Mouse (Mus musculus) heart, embryonic 15.5 days (tissue): Measurements from ENCODE around the gene Pheta2. TPM values are rescaled to one million over a fixed set of nuclear protein-coding genes. Genes with fewer than 3 reads are reported as not detected.
"Not testable (repeated sequence)": the region's sequence is repeated elsewhere in the genome, so short reads cannot be mapped to it uniquely, and the experiment has no call there.

Experiments used
- ATAC-seq: fragments of 200-750 bp; cut with Nextera tagmentation; replicated peaks from 2 replicates; pipeline ENCODE4 v1.8.0; 2017; ENCODE audit warnings: low read depth, moderate TSS enrichment; ENCODE audit not compliant: insufficient number of reproducible peaks, insufficient read depth, low FRiP score
- H3K27ac ChIP-seq: fragments of 300-500 bp; sonication (generic); 2 replicates; pipeline ENCODE4 v1.5.1; 2015; ENCODE audit warnings: mild to moderate bottlenecking, inconsistent platforms
- H3K27me3 ChIP-seq: fragments of 300-500 bp; sonication (generic); 2 replicates; pipeline ENCODE4 v1.6.1; 2015; ENCODE audit warnings: inconsistent platforms
- H3K36me3 ChIP-seq: fragments of 300-500 bp; sonication (generic); 2 replicates; pipeline ENCODE4 v1.6.1; 2015; ENCODE audit warnings: mild to moderate bottlenecking, inconsistent platforms
- H3K4me1 ChIP-seq: fragments of 300-500 bp; sonication (generic); replicated peaks from 2 replicates; pipeline ENCODE4 v1.6.1; 2015; ENCODE audit warnings: inconsistent platforms
- H3K4me2 ChIP-seq: fragments of 300-500 bp; sonication (generic); 2 replicates; pipeline ENCODE4 v1.6.1; 2015; ENCODE audit warnings: inconsistent platforms, mild to moderate bottlenecking, moderate library complexity
- H3K4me3 ChIP-seq: fragments of 300-500 bp; sonication (generic); 2 replicates; pipeline ENCODE4 v1.5.1; 2015; ENCODE audit warnings: mild to moderate bottlenecking, inconsistent platforms
- H3K9ac ChIP-seq: fragments of 300-500 bp; sonication (generic); 2 replicates; pipeline ENCODE4 v1.6.1; 2015; ENCODE audit warnings: mild to moderate bottlenecking, inconsistent platforms
- H3K9me3 ChIP-seq: fragments of 300-500 bp; sonication (generic); replicated peaks from 2 replicates; pipeline ENCODE4 v1.6.1; 2016; ENCODE audit warnings: inconsistent platforms
- WGBS: fragments of 180-500 bp; shearing (Covaris S2); methylation state at CpG from one replicate; pipeline ENCODE4 v1.1.7; 2015; ENCODE audit warnings: mixed read lengths; 5-methylcytosine and 5-hydroxymethylcytosine counted together
- microRNA-seq: library from miRNA; unstranded; fragments of <30 nt; microRNA quantifications from one replicate; pipeline ENCODE4, GENCODE M21; 2016
- polyA plus RNA-seq: library from polyadenylated mRNA; unstranded; fragments of >200 nt; fragmentation: Nextera tagmentation; extraction: Ambion mirVana; gene quantifications from 2 replicates; pipeline ENCODE4 v1.2.1, GENCODE M21; 2015

Pheta2 gene
- polyA plus RNA-seq, 1 experiment from 2014 or later = 6.3 TPM

GRCm38 (mm10) chr15:82385729-82386128 is 47.0 kb downstream of the Pheta2 start:
- Histone ChIP-seq H3K27me3 (no peaks in the 10 kb centered on the region), H3K4me3 (no peak overlapping the region), H3K9ac (no peak overlapping the region), H3K27ac (no peak overlapping the region), H3K9me3 (no peaks in the 10 kb centered on the region), H3K4me2 (no peak overlapping the region), H3K4me1 (peaks cover 5% of the 10 kb centered on the region; the same call in 1 of the 2 replicates), H3K36me3 (no peaks in the 10 kb centered on the region)
- no peak for ATAC-seq
- WGBS = 89% methylated on average over 2 of the region's 2 CpGs

DNA sequence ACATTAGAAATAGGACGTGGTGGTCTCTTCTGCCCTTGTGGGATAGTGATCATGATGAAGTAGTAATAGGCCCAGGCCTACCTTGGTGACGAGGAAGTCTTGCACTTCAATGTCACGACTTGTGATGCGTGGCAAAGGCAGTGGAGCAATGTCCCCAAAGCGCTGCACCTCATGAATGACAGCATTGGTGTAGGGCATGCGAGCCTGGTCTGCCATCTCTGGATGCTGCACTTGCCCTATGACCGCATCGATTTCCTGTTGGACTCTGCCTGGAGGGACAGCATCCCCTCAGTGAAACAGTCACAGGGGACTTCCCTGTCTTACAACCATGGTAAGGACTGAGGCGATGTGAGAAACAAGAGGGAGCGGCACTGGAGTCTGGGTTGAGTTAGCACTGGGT is 51.2 kb downstream of the Pheta2 start:
- H3K4me1 ChIP-seq, H3K9ac ChIP-seq, H3K27me3 ChIP-seq, H3K27ac ChIP-seq, H3K9me3 ChIP-seq, H3K4me3 ChIP-seq, H3K36me3 ChIP-seq, ATAC-seq, H3K4me2 ChIP-seq: not testable (repeated sequence)
- WGBS = 88% methylated on average over 10 of the region's 10 CpGs

DNA sequence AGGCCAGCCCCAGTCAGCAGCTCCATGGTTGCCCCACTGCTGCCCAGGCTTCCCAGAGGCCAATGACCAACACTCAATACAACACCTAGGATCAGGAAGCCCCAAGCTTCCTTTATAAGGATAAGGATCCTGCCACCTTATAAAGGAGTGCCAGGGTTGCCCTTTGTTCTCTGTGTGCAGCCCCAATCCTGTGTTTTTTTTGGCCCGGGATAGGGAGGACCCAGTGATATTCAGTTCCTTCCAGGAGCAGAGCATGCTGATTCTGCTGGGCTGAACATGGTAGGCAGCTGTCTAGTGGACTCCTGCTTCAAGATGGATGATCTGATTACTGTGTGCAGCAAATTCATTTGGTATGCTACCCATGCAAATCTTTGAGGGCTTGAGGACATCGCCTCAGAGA is 55.2 kb downstream of the Pheta2 start, which contains the start of gene Cyp2d11:
Gene Cyp2d11 (minus strand): TSS at position 101 of the 400 bp plus-strand sequence.
- H3K4me2 ChIP-seq, ATAC-seq, H3K9ac ChIP-seq, H3K27ac ChIP-seq, H3K4me1 ChIP-seq, H3K4me3 ChIP-seq, H3K27me3 ChIP-seq, H3K9me3 ChIP-seq, H3K36me3 ChIP-seq: not testable (repeated sequence)
- 84% methylated on average over 2 of the region's 2 CpGs for WGBS

Small RNA genes within 50 kb of the gene (microRNA-seq; reads per million reads assigned to microRNA genes)
- not detected for gene Mir7684

Other genes with a start within 250 kb of the Pheta2 start
- 7.4 and 11.9 TPM in 2 replicates for gene Ccdc134, start 211.0 kb upstream of the Pheta2 start, polyA plus RNA-seq
- gene Srebf2, start 191.8 kb upstream of the Pheta2 start, polyA plus RNA-seq = 73.8 and 106 TPM in 2 replicates
- gene Shisa8, start 126.1 kb upstream of the Pheta2 start, polyA plus RNA-seq = 0.22 and 0.25 TPM in 2 replicates
- not detected in 2 replicates for gene Tnfrsf13c, start 114.6 kb upstream of the Pheta2 start, polyA plus RNA-seq
- 54.0 and 55.7 TPM in 2 replicates for gene Cenpm, start 94.2 kb upstream of the Pheta2 start, polyA plus RNA-seq
- gene 1500009C09Rik, start 86.5 kb upstream of the Pheta2 start, polyA plus RNA-seq = not detected in 2 replicates
- 3.4 and 5.2 TPM in 2 replicates for gene Sept3, start 64.0 kb upstream of the Pheta2 start, polyA plus RNA-seq
- 0.13 and 0.23 TPM in 2 replicates for gene Wbp2nl, start 40.0 kb upstream of the Pheta2 start, polyA plus RNA-seq
- gene Naga, start within 50 bp of the Pheta2 start, polyA plus RNA-seq = 39.1 and 52.3 TPM in 2 replicates
- 334 and 337 TPM in 2 replicates for gene Smdt1, start within 50 bp of the Pheta2 start, polyA plus RNA-seq
- gene Ndufa6, start 15.4 kb downstream of the Pheta2 start, polyA plus RNA-seq = 483 and 678 TPM in 2 replicates
- 12.3 and 14.2 TPM in 2 replicates for gene Cyp2d22, start 41.3 kb downstream of the Pheta2 start, polyA plus RNA-seq
- gene Cyp2d11, start 55.1 kb downstream of the Pheta2 start, polyA plus RNA-seq = not detected in 2 replicates
- 1.0 TPM in 1 of 2 replicates, not detected in the other for gene Cyp2d10, start 68.3 kb downstream of the Pheta2 start, polyA plus RNA-seq
- gene Cyp2d9, start 94.5 kb downstream of the Pheta2 start, polyA plus RNA-seq = not detected in 2 replicates
- gene Cyp2d12, start 216.1 kb downstream of the Pheta2 start, polyA plus RNA-seq = not detected in 2 replicates